Mouse (Mus musculus) CH12.LX (cell line): ENCODE data around the gene D630003M21Rik. TPM values are rescaled to one million over a fixed set of nuclear protein-coding genes. Genes with fewer than 3 reads are reported as not detected.

Source experiments
- DNase-seq: peaks from one replicate; pipeline ENCODE4 v3.0.0-alpha.2; 2013; ENCODE audit errors: extremely low read depth
- H3K27ac ChIP-seq: 2 replicates; pipeline ENCODE4 v1.5.1; 2012; ENCODE audit warnings: low read depth, mild to moderate bottlenecking, control low read depth, moderate library complexity; ENCODE audit not compliant: insufficient read depth
- H3K27me3 ChIP-seq: replicated peaks from 2 replicates; pipeline ENCODE3; 2012; ENCODE audit warnings: inconsistent platforms
- H3K36me3 ChIP-seq, 2 experiments: replicated peaks in 1 of 2; 2 replicates each; pipeline versions ENCODE3 to v1.6.1; 2012; ENCODE audit warnings: inconsistent platforms in 1 of 2, low read length in 1 of 2, mild to moderate bottlenecking in 1 of 2, mixed read lengths in 1 of 2, moderate library complexity in 1 of 2; ENCODE audit not compliant: control insufficient read depth in 1 of 2, insufficient read depth in 1 of 2
- H3K4me1 ChIP-seq, 2 experiments: 2 replicates each; pipeline ENCODE4 v1.6.1; 2012; ENCODE audit warnings: inconsistent platforms in 1 of 2, moderate library complexity in 1 of 2; ENCODE audit not compliant: insufficient read depth in 2 of 2, control insufficient read depth in 1 of 2
- H3K4me2 ChIP-seq: 2 replicates; pipeline ENCODE4 v1.6.1; 2012; ENCODE audit warnings: low read depth, mild to moderate bottlenecking, control low read depth; ENCODE audit not compliant: poor library complexity, insufficient read depth, severe bottlenecking
- H3K4me3 ChIP-seq, 3 experiments: fragments of 150-350 bp in 1 of 3; sonication (generic) in 1 of 3; replicated peaks in 1 of 3; 2 replicates each; pipeline versions ENCODE3 to v1.5.1; 2011 to 2012; ENCODE audit warnings: low read depth in 2 of 3, low read length in 2 of 3, mild to moderate bottlenecking in 2 of 3, moderate library complexity in 2 of 3, control low read depth in 1 of 3, improper control_type of control experiment in 1 of 3, inconsistent platforms in 1 of 3, mixed read lengths in 1 of 3; ENCODE audit not compliant: poor library complexity in 1 of 3
- H3K79me2 ChIP-seq: replicated peaks from 2 replicates; pipeline ENCODE4 v1.6.1; 2012; ENCODE audit warnings: mild to moderate bottlenecking, moderate library complexity; ENCODE audit not compliant: control insufficient read depth, poor library complexity, insufficient read depth, severe bottlenecking; ENCODE audit errors: extremely low read depth
- H3K9ac ChIP-seq: 2 replicates; pipeline ENCODE4 v1.6.1; 2012; ENCODE audit warnings: low read depth, mild to moderate bottlenecking, control low read depth, moderate library complexity; ENCODE audit not compliant: insufficient read depth
- H3K9me3 ChIP-seq: replicated peaks from 2 replicates; pipeline ENCODE3; 2012; ENCODE audit warnings: low read length, inconsistent platforms, mixed read lengths
- CHD1 ChIP-seq: IDR thresholded peaks from 2 replicates; pipeline ENCODE4 v1.6.1; 2012; ENCODE audit warnings: low read depth, low read length, improper control_type of control experiment, inconsistent platforms
- CHD2 ChIP-seq: IDR thresholded peaks from 2 replicates; pipeline ENCODE4 v1.6.1; 2011; ENCODE audit warnings: low read length, improper control_type of control experiment
- E2F4 ChIP-seq: IDR thresholded peaks from 2 replicates; pipeline ENCODE4 v1.6.1; 2011; ENCODE audit warnings: low read depth, low read length, improper control_type of control experiment; ENCODE audit not compliant: insufficient replicate concordance
- ELF1 ChIP-seq: IDR thresholded peaks from 2 replicates; pipeline ENCODE4 v1.6.1; 2014; ENCODE audit warnings: low read depth, mild to moderate bottlenecking, inconsistent platforms, low read length, improper control_type of control experiment
- GABPA ChIP-seq: IDR thresholded peaks from 2 replicates; pipeline ENCODE4 v1.6.1; 2012; ENCODE audit warnings: low read depth, low read length, improper control_type of control experiment, inconsistent platforms; ENCODE audit not compliant: insufficient replicate concordance
- HCFC1 ChIP-seq: IDR thresholded peaks from 2 replicates; pipeline ENCODE4 v1.6.1; 2012; ENCODE audit warnings: low read depth, mild to moderate bottlenecking, inconsistent platforms, low read length, improper control_type of control experiment
- IRF4 ChIP-seq: IDR thresholded peaks from 2 replicates; pipeline ENCODE4 v1.6.1; 2014; ENCODE audit warnings: low read depth, mild to moderate bottlenecking, inconsistent platforms, low read length, improper control_type of control experiment
- JUN ChIP-seq: IDR thresholded peaks from 2 replicates; pipeline ENCODE4 v1.6.1; 2011; ENCODE audit warnings: low read depth, mild to moderate bottlenecking, low read length, improper control_type of control experiment, moderate library complexity; ENCODE audit not compliant: insufficient read depth
- JUND ChIP-seq: conservative IDR thresholded peaks from 2 replicates; pipeline ENCODE4 v1.6.1; 2011; ENCODE audit warnings: low read depth, low read length, improper control_type of control experiment
- KAT2A ChIP-seq: IDR thresholded peaks from 2 replicates; pipeline ENCODE4 v1.6.1; 2012; ENCODE audit warnings: low read length, improper control_type of control experiment, inconsistent platforms; ENCODE audit not compliant: insufficient replicate concordance
- MAX ChIP-seq: IDR thresholded peaks from 2 replicates; pipeline ENCODE4 v1.6.1; 2011; ENCODE audit warnings: low read length, improper control_type of control experiment
- MAZ ChIP-seq: IDR thresholded peaks from 2 replicates; pipeline ENCODE4 v1.6.1; 2012; ENCODE audit warnings: low read depth, mild to moderate bottlenecking, inconsistent platforms, low read length, improper control_type of control experiment, moderate library complexity
- MYC ChIP-seq: IDR thresholded peaks from 2 replicates; pipeline ENCODE4 v1.6.1; 2011; ENCODE audit warnings: low read depth, mild to moderate bottlenecking, improper control_type of control experiment, low read length
- NELFE ChIP-seq: IDR thresholded peaks from 2 replicates; pipeline ENCODE4 v1.6.1; 2011; ENCODE audit warnings: low read depth, low read length, improper control_type of control experiment
- NRF1 ChIP-seq: IDR thresholded peaks from 2 replicates; pipeline ENCODE4 v1.6.1; 2014; ENCODE audit warnings: low read depth, mild to moderate bottlenecking, inconsistent platforms, low read length, improper control_type of control experiment, moderate library complexity
- PAX5 ChIP-seq: IDR thresholded peaks from 2 replicates; pipeline ENCODE4 v1.6.1; 2012; ENCODE audit warnings: low read length, inconsistent platforms, mixed read lengths
- POLR2AphosphoS2 ChIP-seq: IDR thresholded peaks from 2 replicates; pipeline ENCODE4 v1.6.1; 2011; ENCODE audit warnings: low read depth, low read length, improper control_type of control experiment
- TBP ChIP-seq: conservative IDR thresholded peaks from 2 replicates; pipeline ENCODE4 v1.6.1; 2011; ENCODE audit warnings: low read depth, low read length, improper control_type of control experiment
- TCF12 ChIP-seq: IDR thresholded peaks from 2 replicates; pipeline ENCODE4 v1.6.1; 2014; ENCODE audit warnings: low read depth, mild to moderate bottlenecking, inconsistent platforms, low read length, improper control_type of control experiment
- UBTF ChIP-seq: IDR thresholded peaks from 2 replicates; pipeline ENCODE4 v1.6.1; 2012; ENCODE audit warnings: low read depth, mild to moderate bottlenecking, inconsistent platforms, low read length, improper control_type of control experiment, moderate library complexity
- USF1 ChIP-seq: IDR thresholded peaks from 2 replicates; pipeline ENCODE4 v1.6.1; 2014; ENCODE audit warnings: low read depth, mild to moderate bottlenecking, inconsistent platforms, low read length, improper control_type of control experiment
- ZKSCAN1 ChIP-seq: IDR thresholded peaks from 2 replicates; pipeline ENCODE4 v1.6.1; 2012; ENCODE audit warnings: low read depth, inconsistent platforms, low read length, improper control_type of control experiment, borderline replicate concordance
- ZMIZ1 ChIP-seq: IDR thresholded peaks from 2 replicates; pipeline ENCODE4 v1.6.1; 2012; ENCODE audit warnings: low read depth, mild to moderate bottlenecking, inconsistent platforms, low read length, improper control_type of control experiment
- ZNF384 ChIP-seq: IDR thresholded peaks from 2 replicates; pipeline ENCODE4 v1.6.1; 2012; ENCODE audit warnings: low read depth, low read length, improper control_type of control experiment, inconsistent platforms
- dilution Hi-C: fragments of 300-500 bp; cut with MboI; formaldehyde crosslinking; loops from 2 replicates; pipeline ENCODE4 v1.14.3; 2020; ENCODE audit warnings: low sequenced_read_pairs; ENCODE audit not compliant: extremely low pct_unique_long_range_greater_than_20kb, extremely low pct_ligation_motif_present
- in situ Hi-C: fragments of 300-500 bp; cut with MboI; formaldehyde crosslinking; loops from 3 replicates; pipeline ENCODE4 v1.14.3; 2019; ENCODE audit warnings: low sequenced_read_pairs, low pct_ligation_motif_present, low pct_unique_long_range_greater_than_20kb, mixed read lengths
- polyA plus RNA-seq: library from polyadenylated mRNA; unstranded; fragments of >175 nt; gene quantifications from 2 replicates; pipeline ENCODE4 v1.2.1, GENCODE M21; 2012; ENCODE audit warnings: low read depth; ENCODE audit not compliant: insufficient read length
- total RNA-seq, 2 experiments: library from RNA; depleted of rRNA; stranded (reverse); fragments of 300-350 nt in 1 of 2; fragments of >200 nt in 1 of 2; gene quantifications; 2 replicates each; pipeline ENCODE4 v1.2.3; 2012 to 2014

Gene D630003M21Rik
- total and polyA plus RNA-seq, 3 experiments, result 0.23 to 1.4 (median 0.93) TPM

- Histone ChIP-seq H3K4me2 (no peak overlapping the region), H3K4me3 (no peak overlapping the region), H3K9ac (no peak overlapping the region), H3K4me1 (peaks cover 21 to 43% of the 10 kb centered on the region in 2 experiments), H3K9me3 (peaks cover 6% of the 10 kb centered on the region), H3K27ac (no peak overlapping the region), H3K36me3 (no peaks in the 10 kb centered on the region), H3K27me3 (peaks cover 38% of the 10 kb centered on the region), H3K79me2 (no peaks in the 10 kb centered on the region)
- no peak for DNase-seq
- in situ Hi-C loops (no loop called here), dilution Hi-C loops (no loop called here)
- TF ChIP-seq CHD1 (no peak), IRF4 (no peak), CHD2 (no peak), USF1 (no peak), ZKSCAN1 (no peak), JUN (no peak), POLR2AphosphoS2 (no peak), KAT2A (no peak)
Observed at GRCm38 (mm10) chr2:158170394-158170793, 58.6 kb downstream of the D630003M21Rik start.

GRCm38 (mm10) chr2:158169771-158170170 lies 59.3 kb downstream of the D630003M21Rik start:
- Histone ChIP-seq H3K79me2 (no peaks in the 10 kb centered on the region), H3K4me1 (peaks cover 17 to 36% of the 10 kb centered on the region in 2 experiments), H3K4me3 (no peak overlapping the region), H3K9ac (no peak overlapping the region), H3K36me3 (no peaks in the 10 kb centered on the region), H3K4me2 (no peak overlapping the region), H3K27ac (no peak overlapping the region), H3K27me3 (peaks cover 32% of the 10 kb centered on the region), H3K9me3 (peaks cover 6% of the 10 kb centered on the region)
- dilution Hi-C loops (no loop called here), in situ Hi-C loops (no loop called here)
- no peak for DNase-seq
- no peak for TF ChIP-seq TBP
- no peak for TF ChIP-seq ELF1
- TF ChIP-seq JUN, result no peak

- H3K79me2 ChIP-seq, result no peaks in the 10 kb centered on the region
- H3K4me3 ChIP-seq, result no peak overlapping the region
- in situ Hi-C loops (no loop called here), dilution Hi-C loops (no loop called here)
- H3K27ac ChIP-seq, result no peak overlapping the region
- H3K4me2 ChIP-seq, result no peak overlapping the region
- no peak for TF ChIP-seq IRF4
- TF ChIP-seq PAX5, result no peak
- TF ChIP-seq MAZ, result no peak
- no peak for TF ChIP-seq CHD1
- TF ChIP-seq MAX, result no peak
- no peak for TF ChIP-seq UBTF
- no peak for TF ChIP-seq MYC
- no peak for TF ChIP-seq ZNF384
- TF ChIP-seq NRF1, result no peak
- no peak for TF ChIP-seq NELFE
- no peak for TF ChIP-seq KAT2A
- no peak for TF ChIP-seq E2F4
- no peak for TF ChIP-seq TCF12
- no peak for TF ChIP-seq ZMIZ1
- TF ChIP-seq JUND, result no peak
- TF ChIP-seq GABPA, result no peak
- no peak for TF ChIP-seq HCFC1
- no peak for TF ChIP-seq ZKSCAN1
- H3K27me3 ChIP-seq, result peaks cover 27% of the 10 kb centered on the region
- peaks cover 6% of the 10 kb centered on the region for H3K9me3 ChIP-seq
- no peaks in the 10 kb centered on the region for H3K36me3 ChIP-seq
- H3K4me1 ChIP-seq, result peaks cover 13 to 32% of the 10 kb centered on the region in 2 experiments
- DNase-seq, result no peak
- H3K9ac ChIP-seq, result no peak overlapping the region
Observed at GRCm38 (mm10) chr2:158169351-158169750, 59.7 kb downstream of the D630003M21Rik start.
